Mouse (Mus musculus) neural tube, embryonic 11.5 days (tissue): ENCODE measurements around the gene Mettl26. TPM values are rescaled to one million over a fixed set of nuclear protein-coding genes. Genes with fewer than 3 reads are reported as not detected.

ENCODE experiments used
- ATAC-seq: fragments of 200-750 bp; cut with Nextera tagmentation; 2 replicates; pipeline ENCODE4 v1.8.0; 2017; ENCODE audit warnings: moderate number of reproducible peaks, mild to moderate bottlenecking, moderate TSS enrichment, moderate library complexity; ENCODE audit not compliant: insufficient read depth, low FRiP score, low TSS enrichment
- DNase-seq: peaks from one replicate; pipeline ENCODE4 v3.0.0-alpha.2; 2015; ENCODE audit warnings: low spot score
- H3K27ac ChIP-seq: fragments of 300-500 bp; sonication (generic); 2 replicates; pipeline ENCODE4 v1.5.1; 2014; ENCODE audit warnings: low read depth, mild to moderate bottlenecking, low read length
- H3K27me3 ChIP-seq: fragments of 300-500 bp; sonication (generic); 2 replicates; pipeline ENCODE4 v1.6.1; 2014; ENCODE audit warnings: mild to moderate bottlenecking, low read length, mixed read lengths; ENCODE audit not compliant: control insufficient read depth, insufficient read depth
- H3K36me3 ChIP-seq: fragments of 300-500 bp; sonication (generic); 2 replicates; pipeline ENCODE4 v1.6.1; 2014; ENCODE audit warnings: mild to moderate bottlenecking, low read length, moderate library complexity, mixed read lengths; ENCODE audit not compliant: control insufficient read depth, insufficient read depth
- H3K4me1 ChIP-seq: fragments of 300-500 bp; sonication (generic); 2 replicates; pipeline ENCODE4 v1.6.1; 2014; ENCODE audit warnings: low read length, mixed read lengths; ENCODE audit not compliant: control insufficient read depth, insufficient read depth
- H3K4me2 ChIP-seq: fragments of 300-500 bp; sonication (generic); 2 replicates; pipeline ENCODE4 v1.6.1; 2014; ENCODE audit warnings: low read depth, mild to moderate bottlenecking, moderate library complexity
- H3K4me3 ChIP-seq: fragments of 300-500 bp; sonication (generic); 2 replicates; pipeline ENCODE4 v1.5.1; 2014; ENCODE audit warnings: low read depth, low read length
- H3K9ac ChIP-seq: fragments of 300-500 bp; sonication (generic); 2 replicates; pipeline ENCODE4 v1.6.1; 2014; ENCODE audit warnings: mild to moderate bottlenecking, low read length
- H3K9me3 ChIP-seq: fragments of 300-500 bp; sonication (generic); 2 replicates; pipeline ENCODE4 v1.6.1; 2016; ENCODE audit warnings: low read length; ENCODE audit not compliant: control insufficient read depth
- WGBS: fragments of 180-500 bp; shearing (Covaris S2); extraction: QIAGEN DNeasy Blood & Tissue Kit; methylation state at CpG from one replicate; pipeline ENCODE4 v1.1.7; 2014; 5-methylcytosine and 5-hydroxymethylcytosine counted together
- polyA plus RNA-seq: library from polyadenylated mRNA; unstranded; fragments of >200 nt; fragmentation: Nextera tagmentation; extraction: Ambion mirVana; gene quantifications from 2 replicates; pipeline ENCODE4 v1.2.1, GENCODE M21; 2014

Mettl26 gene
- polyA plus RNA-seq, 1 experiment from 2014 or later: 58.8 TPM

DNA sequence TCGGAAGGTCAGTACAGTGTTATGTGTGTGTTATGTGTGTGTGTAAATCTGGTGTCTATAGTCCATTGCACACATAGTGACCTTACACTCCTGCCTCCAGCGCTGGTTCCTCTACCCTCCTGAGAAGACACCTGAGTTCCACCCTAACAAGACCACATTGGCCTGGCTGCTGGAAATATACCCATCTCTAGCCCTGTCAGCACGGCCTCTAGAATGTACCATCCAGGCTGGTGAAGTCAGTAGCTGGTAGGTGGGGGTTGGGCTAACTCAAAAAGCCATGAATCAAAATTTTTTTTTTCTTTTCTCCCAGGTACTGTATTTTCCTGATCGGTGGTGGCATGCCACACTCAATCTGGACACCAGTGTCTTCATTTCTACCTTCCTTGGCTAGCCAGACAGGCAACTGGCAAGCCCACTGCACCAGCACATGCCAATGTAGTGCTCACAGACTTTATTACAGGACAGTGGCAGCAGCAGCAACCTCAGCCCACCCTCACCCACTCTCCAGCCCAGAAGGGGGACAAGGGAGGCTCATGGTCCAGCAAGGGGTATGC is 44.6 kb upstream of the Mettl26 start:
- Histone ChIP-seq H3K27ac (no peak overlapping the region), H3K27me3 (no peaks in the 10 kb centered on the region), H3K36me3 (peaks cover 19% of the 10 kb centered on the region), H3K4me1 (peaks cover 55% of the 10 kb centered on the region), H3K4me3 (peak overlapping the region; percentile 46), H3K9ac (no peak overlapping the region), H3K9me3 (no peaks in the 10 kb centered on the region), H3K4me2 (peak overlapping the region; percentile 82)
- WGBS: 87% methylated on average over 4 of the region's 4 CpGs
- ATAC-seq: no peak
- DNase-seq: no peak

DNA sequence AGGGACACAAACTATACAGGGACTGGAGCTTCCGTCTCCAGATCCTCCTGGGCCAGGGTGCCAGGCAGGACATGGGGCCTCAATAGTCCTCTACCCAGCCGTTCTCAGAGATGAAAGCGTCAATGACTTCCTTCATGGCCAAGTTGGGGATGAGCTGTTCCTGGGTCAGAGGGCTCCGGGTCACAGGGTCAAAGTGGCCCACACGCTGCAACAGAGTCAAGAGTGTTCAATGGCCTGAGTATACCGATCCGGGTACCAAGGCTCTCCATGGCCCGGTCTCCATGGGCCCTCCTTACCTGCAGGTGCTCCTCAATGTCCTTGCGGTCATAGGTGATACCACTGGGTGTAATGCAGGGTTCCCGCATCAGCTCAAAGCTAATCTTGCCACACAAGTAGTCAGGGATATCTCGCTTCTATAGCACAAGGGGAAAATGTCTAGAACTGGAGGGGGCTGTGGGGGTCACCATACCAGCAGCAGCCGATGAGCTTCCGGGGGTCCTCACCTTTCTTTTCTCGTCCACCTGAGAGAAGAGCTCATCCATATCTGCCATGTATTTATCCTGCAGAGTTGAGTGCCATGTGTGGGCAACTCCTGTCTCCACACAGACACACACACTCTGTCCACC is 44.0 kb upstream of the Mettl26 start:
- peak overlapping the region; percentile 96 for H3K4me2 ChIP-seq
- no peak overlapping the region for H3K9ac ChIP-seq
- no peaks in the 10 kb centered on the region for H3K27me3 ChIP-seq
- H3K4me3 ChIP-seq: peak overlapping the region; percentile 85
- peaks cover 55% of the 10 kb centered on the region for H3K4me1 ChIP-seq
- 85% methylated on average over 14 of the region's 14 CpGs for WGBS
- no peak overlapping the region for H3K27ac ChIP-seq
- peaks cover 19% of the 10 kb centered on the region for H3K36me3 ChIP-seq
- DNase-seq (no peak), ATAC-seq (no peak)
- H3K9me3 ChIP-seq: no peaks in the 10 kb centered on the region

DNA sequence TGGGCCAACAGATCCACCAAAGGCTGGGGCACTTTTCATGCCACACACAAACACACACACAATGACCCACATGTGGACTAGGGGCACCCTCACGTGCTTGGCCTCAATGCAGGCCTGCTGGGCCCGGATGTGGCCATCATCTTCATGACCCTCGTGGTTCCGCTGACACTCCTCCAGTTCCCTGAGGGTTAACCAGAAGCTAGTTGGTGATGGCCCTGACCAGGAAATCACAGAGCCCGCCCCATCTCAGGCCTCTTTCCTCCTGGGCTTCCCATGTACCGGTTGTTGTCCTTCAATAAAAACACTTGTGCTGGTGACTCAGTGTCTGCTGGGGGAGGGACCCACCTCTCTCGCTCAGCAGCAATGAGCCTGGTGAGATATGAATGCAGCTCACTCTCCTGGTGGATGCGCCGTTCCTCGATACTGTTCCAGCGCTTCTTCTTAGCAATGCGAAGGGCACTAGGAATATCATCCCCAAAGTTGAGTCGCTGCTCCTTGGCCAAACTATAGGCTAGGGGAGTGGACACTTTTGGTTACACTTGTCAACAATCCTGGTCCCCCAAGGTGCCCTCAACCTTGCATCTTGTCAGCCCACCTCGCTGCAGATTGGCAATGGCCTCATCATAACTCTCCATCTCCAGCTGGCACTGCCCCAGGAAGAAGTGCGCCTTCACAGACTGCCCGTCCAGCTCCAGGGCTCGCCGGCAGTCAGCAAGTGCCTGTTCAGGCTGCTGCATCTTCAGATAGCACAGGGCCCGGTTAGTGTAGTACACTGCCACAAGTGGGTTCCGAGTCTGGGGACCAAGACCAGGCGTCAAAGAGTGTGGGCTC is 43.2 kb upstream of the Mettl26 start:
- ATAC-seq: no peak
- Histone ChIP-seq H3K9me3 (no peaks in the 10 kb centered on the region), H3K36me3 (peaks cover 19% of the 10 kb centered on the region), H3K9ac (peak overlapping the region; percentile 89), H3K4me1 (peaks cover 60% of the 10 kb centered on the region), H3K27me3 (no peaks in the 10 kb centered on the region), H3K4me2 (peak overlapping the region; percentile 96), H3K4me3 (peak overlapping the region; percentile 85), H3K27ac (no peak overlapping the region)
- 66% methylated on average over 21 of the region's 21 CpGs for WGBS
- DNase-seq: no peak

DNA sequence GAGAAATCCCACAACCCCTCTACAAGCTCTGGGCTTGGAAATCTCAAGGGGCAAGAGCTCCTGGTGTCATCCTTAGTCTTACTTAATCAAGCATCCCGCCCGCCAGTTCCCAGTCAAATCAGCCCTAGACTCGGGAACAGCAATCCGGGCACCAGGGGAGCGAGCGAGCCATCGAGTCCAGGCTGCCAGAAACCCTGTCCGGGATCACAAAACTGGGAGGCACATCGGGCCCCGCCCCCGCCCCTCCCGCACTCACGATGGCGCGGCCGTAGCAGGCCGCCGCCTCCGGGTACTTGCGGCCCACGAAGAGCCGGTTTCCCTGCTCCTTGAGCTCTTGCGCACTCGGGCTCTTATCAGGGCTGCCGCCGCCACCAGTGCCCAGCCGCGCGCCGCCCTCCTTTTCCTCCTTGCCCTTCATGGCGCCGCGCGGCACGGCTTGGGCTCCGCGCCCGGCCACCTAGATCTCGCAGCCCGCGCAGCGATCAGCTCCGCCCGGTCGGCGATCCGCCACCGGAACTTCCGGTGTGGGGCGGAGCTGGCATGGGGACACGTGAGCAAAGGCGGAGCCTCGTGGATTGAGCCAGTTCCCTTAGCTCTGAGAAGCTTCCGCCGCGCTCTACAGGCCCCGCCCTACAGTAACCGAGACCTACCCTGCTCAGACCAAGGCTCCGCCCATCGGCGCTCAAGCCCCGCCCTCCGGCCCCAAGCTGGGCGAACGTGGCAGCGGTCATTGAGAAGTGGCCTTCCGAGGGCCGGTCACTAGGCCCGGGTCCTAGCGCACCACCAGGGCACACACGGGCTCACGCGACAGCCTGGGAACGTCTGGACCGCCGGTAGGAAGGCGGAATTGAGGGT is 42.2 kb upstream of the Mettl26 start:
- peaks cover 19% of the 10 kb centered on the region for H3K36me3 ChIP-seq
- peak overlapping the region; percentile 94 for H3K27ac ChIP-seq
- peak overlapping the region; percentile 89 for H3K9ac ChIP-seq
- H3K4me3 ChIP-seq: peak overlapping the region; percentile 85
- no peaks in the 10 kb centered on the region for H3K9me3 ChIP-seq
- under 1% methylated on average over 64 of the region's 77 CpGs for WGBS
- H3K4me2 ChIP-seq: peak overlapping the region; percentile 96
- no peaks in the 10 kb centered on the region for H3K27me3 ChIP-seq
- ATAC-seq (peak; percentile 86), DNase-seq (peak; percentile 100)
- H3K4me1 ChIP-seq: peaks cover 66% of the 10 kb centered on the region

DNA sequence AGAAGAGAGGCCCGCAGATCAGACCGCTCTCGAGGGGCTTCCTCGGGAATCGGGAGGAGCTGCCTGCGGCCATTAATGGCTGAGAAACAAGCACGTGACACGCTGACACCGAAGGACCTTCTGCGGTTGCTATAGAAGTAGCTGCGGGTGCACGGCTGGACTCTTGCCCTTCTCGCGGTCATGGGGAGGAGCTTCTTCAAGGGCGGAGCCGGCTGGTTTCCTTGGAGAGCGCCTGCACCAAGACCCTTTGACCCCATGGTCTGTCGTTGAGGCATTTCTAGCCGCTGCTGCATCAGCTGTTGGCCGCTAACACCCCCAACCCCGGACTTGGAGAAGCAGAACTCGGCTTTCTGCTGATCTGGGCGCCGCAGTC is 41.6 kb upstream of the Mettl26 start, which contains the start of gene Stub1:
Gene Stub1, minus strand, starts transcription at position 114 of the 373 bp plus-strand sequence.
- ATAC-seq (peak; percentile 58), DNase-seq (no peak)
- H3K9me3 ChIP-seq: no peaks in the 10 kb centered on the region
- peaks cover 71% of the 10 kb centered on the region for H3K4me1 ChIP-seq
- no peaks in the 10 kb centered on the region for H3K27me3 ChIP-seq
- WGBS: under 1% methylated on average over 24 of the region's 24 CpGs
- H3K36me3 ChIP-seq: peaks cover 19% of the 10 kb centered on the region
- peak within 1 kb of the TSS; percentile 94 for H3K27ac ChIP-seq
- peak within 1 kb of the TSS; percentile 89 for H3K9ac ChIP-seq
- H3K4me2 ChIP-seq: peak within 1 kb of the TSS; percentile 96
- H3K4me3 ChIP-seq: peak within 1 kb of the TSS; percentile 85

DNA sequence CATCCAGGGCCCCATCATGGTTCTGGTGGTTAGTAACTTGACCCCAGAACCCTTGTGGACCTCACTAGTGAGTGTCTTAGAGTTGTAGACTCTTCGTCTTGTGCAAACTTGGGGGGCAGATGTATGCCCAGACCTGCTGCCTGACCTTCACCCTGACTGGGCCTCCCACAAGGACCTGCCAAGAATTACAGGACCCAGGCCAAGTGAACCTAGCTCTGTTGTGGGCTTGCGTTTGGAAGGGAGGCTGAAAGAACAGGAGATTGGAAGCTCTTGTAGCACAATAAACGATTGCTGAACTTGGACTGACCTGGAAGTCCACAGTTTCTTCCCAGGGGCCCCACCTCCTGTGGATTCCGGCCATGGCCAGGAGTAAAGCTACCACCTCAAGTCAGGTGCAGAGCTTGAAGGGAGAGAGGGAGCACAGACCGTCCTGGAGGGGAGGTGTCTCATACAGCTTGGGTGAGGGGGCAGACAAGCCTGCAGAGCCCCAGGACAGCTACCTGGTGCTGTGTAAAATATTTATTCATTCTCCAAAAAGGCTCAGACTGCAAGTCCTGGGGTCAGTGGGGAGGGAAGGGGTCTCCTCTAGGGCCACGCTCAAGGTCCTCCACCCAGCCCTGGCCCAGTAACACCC is 40.8 kb upstream of the Mettl26 start:
- peak overlapping the region; percentile 96 for H3K4me2 ChIP-seq
- 50% methylated on average over 6 of the region's 6 CpGs for WGBS
- peak overlapping the region; percentile 85 for H3K4me3 ChIP-seq
- no peaks in the 10 kb centered on the region for H3K9me3 ChIP-seq
- H3K27ac ChIP-seq: peak overlapping the region; percentile 94
- ATAC-seq: no peak
- no peak for DNase-seq
- H3K9ac ChIP-seq: peak overlapping the region; percentile 89
- H3K36me3 ChIP-seq: peaks cover 22% of the 10 kb centered on the region
- H3K4me1 ChIP-seq: peaks cover 69% of the 10 kb centered on the region
- no peaks in the 10 kb centered on the region for H3K27me3 ChIP-seq

DNA sequence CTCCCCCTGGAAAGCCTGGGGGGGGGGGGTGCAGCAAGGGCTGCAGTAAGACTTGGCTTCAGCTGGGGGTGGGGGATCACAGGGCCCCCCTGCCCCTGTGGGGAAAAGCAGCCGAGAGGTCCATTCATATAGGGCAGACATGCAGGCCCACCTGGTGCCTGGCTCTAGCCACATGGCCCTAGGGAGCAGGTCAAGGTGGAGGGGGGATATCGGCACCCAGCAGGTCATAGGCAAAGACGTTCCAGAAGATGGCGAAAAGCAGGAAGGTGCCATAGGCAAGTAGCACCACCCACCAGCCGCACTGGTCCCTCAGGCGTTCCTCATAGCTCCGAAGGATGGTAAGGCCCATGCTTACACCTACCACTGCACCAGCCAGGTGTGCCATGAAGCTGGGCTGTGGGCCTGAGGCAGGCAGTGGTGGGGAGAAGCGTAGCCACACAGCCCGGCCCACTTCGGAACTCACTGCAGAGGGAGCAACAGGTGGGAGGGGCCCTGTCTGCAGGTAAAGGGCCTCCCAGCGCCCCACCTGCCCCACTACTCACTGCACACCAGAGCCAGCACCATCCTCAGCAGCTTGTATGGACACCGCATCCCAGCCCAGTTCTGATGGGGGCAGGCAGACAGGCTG is 40.2 kb upstream of the Mettl26 start:
- Histone ChIP-seq H3K4me2 (peak overlapping the region; percentile 96), H3K36me3 (peaks cover 27% of the 10 kb centered on the region), H3K9ac (peak overlapping the region; percentile 89; the same call in 1 of the 2 replicates), H3K27me3 (no peaks in the 10 kb centered on the region), H3K27ac (no peak overlapping the region), H3K4me3 (peak overlapping the region; percentile 85), H3K9me3 (no peaks in the 10 kb centered on the region), H3K4me1 (peaks cover 65% of the 10 kb centered on the region)
- WGBS: 93% methylated on average over 12 of the region's 12 CpGs
- no peak for ATAC-seq
- DNase-seq: no peak
